Mouse (Mus musculus): ENCODE measurements around the gene Atp6v0a4. TPM values are rescaled to one million over a fixed set of nuclear protein-coding genes. Genes with fewer than 3 reads are reported as not detected.

The Atp6v0a4 gene
- total RNA-seq, 2 experiments from 2014 or later = 1.7 to 2.0 TPM

- DNase-seq (ENCODE audit: low spot score in 2 of 2) = peak in 1 of 2 experiments; percentile 20
These were observed 42.6 kb downstream of the Atp6v0a4 start for GRCm38 (mm10) chr6:38081727-38082341.

GRCm38 (mm10) chr6:38080364-38080763 is 44.0 kb downstream of the Atp6v0a4 start:
- peak in 1 of 2 experiments; percentile 28 for DNase-seq (ENCODE audit: low spot score in 2 of 2)

GRCm38 (mm10) chr6:38073592-38073991 is 50.8 kb downstream of the Atp6v0a4 start:
- DNase-seq (ENCODE audit: low spot score in 2 of 2) = no peak

GRCm38 (mm10) chr6:38072137-38072796 is 52.1 kb downstream of the Atp6v0a4 start:
- DNase-seq (ENCODE audit: low spot score in 2 of 2) = no peak

DNA sequence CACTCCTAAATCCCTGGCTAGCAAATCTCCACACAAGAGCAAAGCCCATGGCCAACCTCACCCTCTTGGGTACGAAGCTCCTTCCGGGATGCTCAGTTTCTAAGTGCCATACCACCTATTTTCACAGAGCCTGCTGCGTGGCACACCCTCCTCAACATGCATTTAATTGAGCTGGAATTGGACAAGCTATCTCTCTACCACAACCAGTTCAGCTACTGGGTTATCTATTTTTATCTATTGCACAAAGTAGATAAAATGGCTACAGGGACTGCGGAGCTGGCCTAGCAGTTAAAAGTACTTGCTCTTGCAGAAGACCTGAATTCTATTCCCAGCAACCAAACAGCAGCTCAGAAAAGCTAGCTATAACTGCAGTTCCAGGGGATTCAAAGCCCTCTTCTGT is 53.1 kb downstream of the Atp6v0a4 start:
- DNase-seq (ENCODE audit: low spot score in 2 of 2) = no peak

DNA sequence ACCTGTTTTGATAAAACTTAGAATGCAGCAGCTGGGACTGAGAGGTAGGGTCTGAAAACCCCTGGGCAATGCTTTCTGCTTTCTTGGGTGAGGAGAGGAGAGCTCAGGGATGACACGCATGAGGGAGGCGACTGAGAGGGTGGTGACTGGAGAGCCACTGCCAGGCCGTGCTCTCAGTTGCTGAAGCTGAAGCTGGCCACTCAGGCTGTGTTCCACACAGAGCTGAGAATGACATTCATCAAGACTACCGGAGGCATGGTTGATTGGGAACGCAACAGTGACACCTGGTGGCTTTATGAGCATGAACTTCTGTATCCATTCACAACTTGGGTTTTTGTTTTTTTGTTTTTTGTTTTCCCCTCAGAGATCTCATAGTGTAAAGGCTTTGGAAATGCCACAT is 58.2 kb downstream of the Atp6v0a4 start:
- DNase-seq (ENCODE audit: low spot score in 2 of 2) = peak in 1 of 2 experiments; percentile 49

DNA sequence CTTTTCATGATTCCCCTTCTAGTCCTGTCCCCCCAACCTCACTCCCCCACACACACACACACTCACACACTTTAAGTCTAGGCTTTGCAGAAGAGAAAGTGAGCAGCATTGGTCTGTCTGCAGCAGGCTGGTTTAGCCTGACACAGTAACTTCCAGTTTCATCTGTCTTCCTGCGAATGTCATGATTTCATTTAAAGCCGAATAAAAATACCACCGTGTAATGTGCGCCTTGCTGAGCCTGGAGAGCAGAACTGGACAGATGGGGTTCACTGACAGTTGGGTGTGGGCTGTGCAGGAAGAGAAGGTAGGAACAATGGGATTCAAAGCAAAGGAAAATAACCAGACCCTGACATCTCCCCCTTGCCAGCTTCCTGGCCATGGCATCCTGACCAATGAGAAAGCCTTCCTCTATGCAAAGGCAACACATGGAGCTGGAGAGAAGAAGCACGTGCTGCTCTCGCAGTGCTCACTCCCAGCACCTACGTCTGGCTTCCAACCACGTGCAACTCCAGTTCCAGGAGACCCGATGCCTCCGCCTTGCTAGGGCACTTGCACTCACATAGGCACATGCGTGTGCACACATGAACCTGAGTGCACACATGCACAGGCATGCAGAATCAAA is 58.8 kb downstream of the Atp6v0a4 start:
- DNase-seq (ENCODE audit: low spot score in 2 of 2) = no peak

GRCm38 (mm10) chr6:38065122-38065500 is 59.3 kb downstream of the Atp6v0a4 start:
- no peak for DNase-seq (ENCODE audit: low spot score in 2 of 2)

DNA sequence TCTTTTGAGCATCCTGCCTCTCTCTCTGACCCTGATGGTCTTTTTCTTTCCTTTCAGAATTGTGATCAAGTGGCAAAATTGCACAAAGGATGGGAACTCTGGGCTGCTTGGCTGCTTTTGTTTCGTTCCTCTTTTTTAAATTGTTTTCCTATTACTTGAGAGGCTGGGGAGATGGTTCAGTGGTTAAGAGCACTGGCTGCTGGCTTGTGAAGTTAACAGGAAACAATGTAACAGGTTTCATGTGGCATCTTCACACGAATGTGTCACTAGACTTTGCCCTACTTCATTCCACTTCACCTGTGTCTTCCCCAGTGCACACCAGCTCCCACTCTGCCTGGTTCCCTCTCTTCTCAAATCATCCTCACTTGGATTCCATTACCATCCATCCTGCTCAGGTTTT is 59.8 kb downstream of the Atp6v0a4 start:
- DNase-seq (ENCODE audit: low spot score in 2 of 2) = no peak

GRCm38 (mm10) chr6:38058805-38059204 is 65.6 kb downstream of the Atp6v0a4 start:
- no peak for DNase-seq (ENCODE audit: low spot score in 2 of 2)

DNA sequence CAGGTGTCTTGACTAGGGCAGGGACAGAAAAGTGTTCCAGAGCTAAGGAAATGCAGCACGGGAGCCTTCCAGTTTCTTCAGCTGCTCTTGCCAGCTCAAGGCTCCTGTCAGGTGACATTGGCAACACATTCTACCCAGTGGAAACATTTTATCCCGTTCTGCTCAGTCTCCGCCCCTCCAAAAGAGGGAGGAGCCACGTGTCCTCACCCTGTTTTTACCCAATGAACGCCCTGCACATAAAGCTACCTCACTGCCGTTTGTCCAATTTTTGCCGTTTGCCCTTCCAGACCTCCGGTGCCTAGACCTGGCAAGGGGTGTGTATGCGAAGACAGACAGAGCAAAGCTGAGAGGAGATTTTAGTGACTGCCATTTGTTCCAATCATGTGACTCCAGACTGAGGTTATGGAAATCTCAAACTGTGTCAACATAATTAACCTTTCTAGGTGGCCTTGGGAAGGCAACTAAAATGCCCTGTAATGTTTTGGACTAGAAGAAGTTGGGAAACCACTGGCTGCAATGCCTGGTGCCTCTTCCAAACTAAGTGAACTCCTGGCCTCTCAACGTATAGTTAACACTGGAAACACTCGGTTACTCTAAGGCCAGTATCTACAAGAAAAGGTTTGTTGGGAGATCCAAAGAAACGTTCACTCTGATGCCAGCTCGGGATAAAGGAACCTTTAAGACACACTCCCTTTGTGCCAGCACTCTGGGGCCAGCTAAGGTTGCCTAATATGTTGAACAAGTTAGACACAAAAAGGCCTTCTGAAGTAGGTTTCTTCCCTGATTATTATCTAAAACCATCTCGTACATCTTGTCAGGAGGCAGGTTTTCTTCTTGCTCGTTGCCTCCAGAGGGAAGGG is 68.7 kb downstream of the Atp6v0a4 start:
- DNase-seq (ENCODE audit: low spot score in 2 of 2) = no peak

DNA sequence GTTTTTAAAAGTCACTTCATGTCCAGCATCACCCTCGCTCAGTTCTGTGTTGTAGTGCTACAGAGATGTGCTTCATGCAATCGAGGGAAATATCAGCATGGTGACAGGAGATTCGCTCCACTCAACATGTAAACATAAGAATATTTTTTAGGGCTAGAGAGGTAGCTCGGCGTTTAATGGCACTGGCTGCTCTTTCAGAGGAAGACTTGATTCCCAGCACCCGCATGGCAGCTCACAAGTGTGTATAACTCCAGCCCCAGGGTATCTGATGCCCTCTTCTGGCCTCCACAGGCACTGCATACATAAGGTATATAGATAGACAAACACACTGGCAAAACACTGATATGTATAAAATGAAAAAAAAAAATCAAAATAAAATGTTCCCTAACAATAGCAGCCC is 74.8 kb downstream of the Atp6v0a4 start:
- no peak for DNase-seq (ENCODE audit: low spot score in 2 of 2)

- no peak for DNase-seq (ENCODE audit: low spot score in 2 of 2)
These were observed 75.4 kb downstream of the Atp6v0a4 start for GRCm38 (mm10) chr6:38048800-38049561.

DNA sequence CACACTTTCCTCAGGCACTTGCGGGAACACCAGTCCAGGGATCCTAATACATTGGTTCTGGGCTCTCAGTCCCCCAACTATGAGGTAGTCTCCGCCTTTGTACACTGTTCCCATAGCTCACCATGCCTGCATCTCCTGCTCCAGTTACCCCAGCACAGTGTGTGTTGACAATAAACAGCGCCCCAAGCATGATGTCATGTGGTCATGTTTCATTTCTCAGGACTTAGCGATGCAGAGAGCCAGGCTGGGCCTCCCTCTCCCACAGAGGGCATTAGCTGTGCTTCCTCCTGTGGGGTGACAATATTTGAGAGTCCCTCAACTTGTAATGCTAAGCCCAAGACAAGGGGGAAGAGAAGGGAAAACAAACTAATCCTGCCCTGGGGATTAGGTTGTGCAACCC is 76.4 kb downstream of the Atp6v0a4 start:
- no peak for DNase-seq (ENCODE audit: low spot score in 2 of 2)

DNA sequence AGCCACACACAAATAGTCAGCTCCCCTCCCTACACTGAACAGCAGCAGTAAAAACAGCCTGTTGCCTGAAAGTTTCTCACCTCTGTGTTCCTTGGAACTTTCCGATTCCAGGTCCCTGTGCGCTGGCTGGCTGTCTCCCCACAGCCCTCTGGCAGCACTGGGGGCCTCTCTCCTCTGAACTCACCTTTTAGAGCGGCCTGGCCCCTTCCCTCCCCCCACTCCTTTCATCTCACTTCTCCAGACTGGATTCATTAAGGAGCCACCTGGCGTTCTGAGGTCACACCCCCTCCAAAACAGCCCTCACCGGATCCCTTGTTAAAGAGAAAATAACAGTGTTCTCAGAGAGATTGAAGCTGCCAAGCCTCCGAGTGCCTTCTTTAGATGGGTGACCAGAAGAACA is 77.5 kb downstream of the Atp6v0a4 start, which contains the start of gene Svopl:
Svopl (minus strand) TSS at position 159 of the 400 bp plus-strand sequence.
- DNase-seq (ENCODE audit: low spot score in 2 of 2) = no peak

- DNase-seq (ENCODE audit: low spot score in 2 of 2) = no peak
These were observed 91.4 kb downstream of the Atp6v0a4 start for GRCm38 (mm10) chr6:38032801-38033566.

GRCm38 (mm10) chr6:38031924-38032540 is 92.4 kb downstream of the Atp6v0a4 start:
- DNase-seq (ENCODE audit: low spot score in 2 of 2) = no peak

DNA sequence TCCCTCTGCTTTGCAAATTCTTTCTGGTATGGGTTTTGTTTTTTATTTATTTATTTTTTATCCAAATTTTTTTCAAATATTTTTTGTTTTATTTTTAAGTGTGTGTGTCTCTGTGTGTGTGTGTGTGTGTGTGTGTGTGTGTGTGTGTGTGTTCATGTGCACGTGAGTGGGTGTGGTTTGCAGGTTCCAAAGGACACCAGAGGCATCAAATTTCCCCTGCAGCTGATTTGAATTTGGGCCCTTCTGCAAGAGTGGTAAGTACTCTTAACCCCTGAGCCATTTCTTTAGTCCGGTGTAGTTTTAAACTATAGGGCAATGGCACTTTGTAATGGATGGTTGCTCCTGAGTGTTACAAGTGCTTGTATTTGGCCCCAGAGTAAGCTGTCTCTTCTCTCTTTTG is 96.2 kb downstream of the Atp6v0a4 start:
- DNase-seq (ENCODE audit: low spot score in 2 of 2) = no peak

GRCm38 (mm10) chr6:38027771-38028170 is 96.6 kb downstream of the Atp6v0a4 start:
- no peak for DNase-seq (ENCODE audit: low spot score in 2 of 2)

- DNase-seq (ENCODE audit: low spot score in 2 of 2) = no peak
These were observed 101.1 kb downstream of the Atp6v0a4 start for GRCm38 (mm10) chr6:38023284-38023683.
